Mouse (Mus musculus): Measurements from ENCODE around the gene Actr8. TPM values are rescaled to one million over a fixed set of nuclear protein-coding genes. Genes with fewer than 3 reads are reported as not detected.

Actr8 gene
- polyA plus RNA-seq, 1 experiment from 2014 or later: 56.0 TPM

DNA sequence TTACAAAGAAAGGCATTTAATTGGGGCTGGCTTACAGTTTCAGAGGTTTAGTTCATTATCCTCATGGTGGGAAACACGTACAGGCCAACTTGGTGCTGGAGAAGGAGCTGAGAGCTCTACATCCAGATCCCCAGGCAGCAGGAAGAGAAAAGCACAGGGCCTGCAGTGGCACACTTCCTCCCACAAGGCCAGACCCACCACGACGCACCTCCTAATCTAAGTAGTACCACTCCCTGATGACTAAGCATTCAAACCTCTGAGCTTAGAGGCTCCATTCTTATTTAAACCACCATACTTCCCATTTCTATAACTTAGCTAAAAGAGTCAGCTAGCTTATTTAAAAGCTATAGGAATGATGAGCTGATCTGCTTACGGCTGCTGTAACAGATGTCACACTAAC, 27.3 kb upstream of the Actr8 start:
- Histone ChIP-seq H3K4me2 (ENCODE audit: low read depth, low read length) (no peak overlapping the region), H3K4me1 (ENCODE audit: control insufficient read depth, insufficient read depth, low read length) (no peaks in the 10 kb centered on the region), H3K36me3 (ENCODE audit: control insufficient read depth, insufficient read depth, low read length) (no peaks in the 10 kb centered on the region), H3K9me3 (replicated peaks; ENCODE audit: control insufficient read depth, low read length) (no peaks in the 10 kb centered on the region), H3K9ac (ENCODE audit: low read length) (no peak overlapping the region), H3K27ac (ENCODE audit: low read length) (no peak overlapping the region), H3K27me3 (ENCODE audit: control insufficient read depth, insufficient read depth, low read length) (no peaks in the 10 kb centered on the region), H3K4me3 (replicated peaks; ENCODE audit: low read length) (no peak overlapping the region)
- 59% methylated on average over 4 of the region's 4 CpGs for WGBS
- no peak for ATAC-seq (ENCODE audit: insufficient read depth, low FRiP score)

DNA sequence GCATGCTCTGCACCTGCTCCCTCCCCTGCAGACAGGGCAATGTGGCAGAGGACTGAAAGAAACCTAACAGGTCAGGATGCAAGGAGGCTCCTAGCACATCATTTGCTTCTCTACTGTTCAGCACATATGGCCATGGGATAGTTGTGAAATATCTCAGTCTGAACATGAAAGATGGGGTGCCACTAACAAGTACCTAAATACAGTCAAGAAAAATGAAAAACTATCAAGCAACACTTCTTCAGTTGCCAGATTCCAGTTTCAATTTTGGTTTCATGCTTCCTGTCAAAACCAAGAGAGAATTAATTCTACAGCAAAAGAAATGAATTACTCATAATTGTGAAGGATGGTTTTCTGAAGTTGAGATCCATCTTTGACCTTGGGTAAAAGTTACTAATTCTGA, 20.7 kb upstream of the Actr8 start:
- no peak overlapping the region for H3K27ac ChIP-seq (ENCODE audit: low read length)
- H3K27me3 ChIP-seq (ENCODE audit: control insufficient read depth, insufficient read depth, low read length): no peaks in the 10 kb centered on the region; the same call in 1 of the 2 replicates
- ATAC-seq (ENCODE audit: insufficient read depth, low FRiP score): no peak
- no peaks in the 10 kb centered on the region for H3K9me3 ChIP-seq (replicated peaks; ENCODE audit: control insufficient read depth, low read length)
- no peaks in the 10 kb centered on the region for H3K4me1 ChIP-seq (ENCODE audit: control insufficient read depth, insufficient read depth, low read length)
- H3K9ac ChIP-seq (ENCODE audit: low read length): no peak overlapping the region
- no peak overlapping the region for H3K4me2 ChIP-seq (ENCODE audit: low read depth, low read length)
- H3K4me3 ChIP-seq (replicated peaks; ENCODE audit: low read length): no peak overlapping the region
- H3K36me3 ChIP-seq (ENCODE audit: control insufficient read depth, insufficient read depth, low read length): no peaks in the 10 kb centered on the region

DNA sequence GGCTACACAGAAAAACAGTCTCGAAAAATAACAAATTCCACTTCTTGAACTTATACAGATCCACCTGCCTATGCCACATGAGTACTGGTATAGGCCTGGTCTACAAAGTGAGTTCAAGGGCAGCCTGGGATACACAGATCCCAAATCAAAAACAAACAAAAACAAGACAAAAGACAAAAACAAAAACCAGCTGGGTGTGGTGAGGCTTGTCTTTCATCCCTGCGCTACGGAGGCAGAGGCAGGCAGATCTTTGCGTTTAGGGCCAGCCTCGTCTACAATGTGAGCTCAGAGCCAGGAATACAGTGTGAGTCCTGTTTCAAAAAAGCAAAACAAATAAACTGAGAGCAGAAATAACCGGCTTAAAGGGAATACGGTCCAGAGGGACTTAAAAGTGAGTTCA, 10.5 kb upstream of the Actr8 start:
- H3K4me3 ChIP-seq (replicated peaks; ENCODE audit: low read length): peak overlapping the region; percentile 92
- H3K36me3 ChIP-seq (ENCODE audit: control insufficient read depth, insufficient read depth, low read length): 0 out of 2 replicates have a peak, but pooled peaks cover 4% of the 10 kb centered on the region
- no peak for ATAC-seq (ENCODE audit: insufficient read depth, low FRiP score)
- peaks cover 9% of the 10 kb centered on the region for H3K4me1 ChIP-seq (ENCODE audit: control insufficient read depth, insufficient read depth, low read length)
- H3K27me3 ChIP-seq (ENCODE audit: control insufficient read depth, insufficient read depth, low read length): no peaks in the 10 kb centered on the region
- no peaks in the 10 kb centered on the region for H3K9me3 ChIP-seq (replicated peaks; ENCODE audit: control insufficient read depth, low read length)
- H3K4me2 ChIP-seq (ENCODE audit: low read depth, low read length): peak overlapping the region; percentile 72
- WGBS: 59% methylated on average over 7 of the region's 7 CpGs
- peak overlapping the region; percentile 66 for H3K9ac ChIP-seq (ENCODE audit: low read length)
- peak overlapping the region; percentile 58; the same call in 1 of the 2 replicates for H3K27ac ChIP-seq (ENCODE audit: low read length)

DNA sequence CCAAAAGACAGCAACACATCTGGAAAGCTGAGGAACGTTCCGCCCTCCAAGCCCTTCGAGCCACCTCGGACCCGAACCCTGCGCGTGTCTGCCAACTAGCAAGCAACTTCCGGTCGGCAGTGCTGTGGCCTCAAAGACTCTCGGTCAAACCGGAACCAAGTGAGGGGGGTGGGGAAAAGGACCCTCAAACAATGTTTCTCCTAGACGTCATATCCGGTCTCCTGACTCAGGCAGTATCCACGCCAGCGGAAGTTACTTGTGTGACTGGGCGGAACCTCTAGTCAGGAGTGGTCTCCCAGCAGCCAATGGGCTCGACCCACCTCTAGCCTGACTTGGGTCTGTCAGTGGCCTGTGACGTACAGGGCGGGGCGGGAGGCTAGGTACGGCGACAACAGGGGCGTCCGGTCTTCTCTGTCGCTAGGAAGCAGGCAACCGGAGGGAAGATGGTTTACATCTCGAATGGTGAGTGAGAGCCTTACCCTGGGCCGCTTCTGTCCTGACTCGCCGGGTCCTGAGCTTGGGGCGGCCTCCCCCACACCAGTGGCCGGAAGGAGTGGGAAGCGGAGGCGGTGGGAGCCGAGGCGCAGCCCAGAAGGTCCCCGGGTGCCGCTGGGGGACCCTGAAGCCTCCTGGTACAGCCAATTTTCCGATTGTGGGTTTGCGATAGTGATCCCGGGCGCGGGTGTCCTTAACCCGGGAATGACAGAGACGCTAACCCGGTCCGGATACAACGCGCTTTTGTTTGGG, 9.9 kb upstream of the Actr8 start, which contains the start of gene Selenok:
Gene Selenok, plus strand, starts transcription at position 234 of the 747 bp plus-strand sequence.
- ATAC-seq (ENCODE audit: insufficient read depth, low FRiP score): peak; percentile 100
- peak within 1 kb of the TSS; percentile 72 for H3K4me2 ChIP-seq (ENCODE audit: low read depth, low read length)
- H3K27me3 ChIP-seq (ENCODE audit: control insufficient read depth, insufficient read depth, low read length): no peaks in the 10 kb centered on the region
- H3K9me3 ChIP-seq (replicated peaks; ENCODE audit: control insufficient read depth, low read length): no peaks in the 10 kb centered on the region
- H3K4me3 ChIP-seq (replicated peaks; ENCODE audit: low read length): peak within 1 kb of the TSS; percentile 92
- peak within 1 kb of the TSS; percentile 80 for H3K27ac ChIP-seq (ENCODE audit: low read length)
- H3K36me3 ChIP-seq (ENCODE audit: control insufficient read depth, insufficient read depth, low read length): 0 out of 2 replicates have a peak, but pooled peaks cover 6% of the 10 kb centered on the region
- H3K9ac ChIP-seq (ENCODE audit: low read length): peak within 1 kb of the TSS; percentile 97
- under 1% methylated on average over 49 of the region's 49 CpGs for WGBS
- peaks cover 9% of the 10 kb centered on the region for H3K4me1 ChIP-seq (ENCODE audit: control insufficient read depth, insufficient read depth, low read length)

DNA sequence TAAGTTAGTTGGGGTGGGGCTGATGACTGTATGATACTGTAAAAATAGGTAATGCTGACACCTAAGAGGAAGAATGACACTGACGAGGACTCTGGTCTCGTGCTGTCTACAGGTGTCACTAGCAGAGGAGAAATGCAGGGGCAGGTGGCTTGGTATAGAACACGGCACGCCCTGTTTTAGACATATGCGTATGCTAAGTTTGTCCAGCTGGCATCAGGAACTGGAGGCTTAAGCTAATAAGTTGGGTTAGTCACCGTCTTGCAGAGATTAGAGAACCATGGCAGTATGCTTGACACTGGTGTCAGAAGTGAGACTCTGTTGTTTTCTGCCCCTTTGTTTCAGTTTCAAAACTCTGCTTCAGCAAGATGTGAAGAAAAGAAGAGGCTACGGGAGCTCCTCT, 6.7 kb upstream of the Actr8 start:
- WGBS: 86% methylated on average over 7 of the region's 7 CpGs
- ATAC-seq (ENCODE audit: insufficient read depth, low FRiP score): no peak
- H3K9me3 ChIP-seq (replicated peaks; ENCODE audit: control insufficient read depth, low read length): no peaks in the 10 kb centered on the region
- no peaks in the 10 kb centered on the region for H3K27me3 ChIP-seq (ENCODE audit: control insufficient read depth, insufficient read depth, low read length)
- no peak overlapping the region for H3K4me3 ChIP-seq (replicated peaks; ENCODE audit: low read length)
- H3K36me3 ChIP-seq (ENCODE audit: control insufficient read depth, insufficient read depth, low read length): 0 out of 2 replicates have a peak, but pooled peaks cover 12% of the 10 kb centered on the region
- H3K4me1 ChIP-seq (ENCODE audit: control insufficient read depth, insufficient read depth, low read length): peaks cover 9% of the 10 kb centered on the region
- H3K9ac ChIP-seq (ENCODE audit: low read length): no peak overlapping the region
- H3K27ac ChIP-seq (ENCODE audit: low read length): no peak overlapping the region
- no peak overlapping the region for H3K4me2 ChIP-seq (ENCODE audit: low read depth, low read length)

DNA sequence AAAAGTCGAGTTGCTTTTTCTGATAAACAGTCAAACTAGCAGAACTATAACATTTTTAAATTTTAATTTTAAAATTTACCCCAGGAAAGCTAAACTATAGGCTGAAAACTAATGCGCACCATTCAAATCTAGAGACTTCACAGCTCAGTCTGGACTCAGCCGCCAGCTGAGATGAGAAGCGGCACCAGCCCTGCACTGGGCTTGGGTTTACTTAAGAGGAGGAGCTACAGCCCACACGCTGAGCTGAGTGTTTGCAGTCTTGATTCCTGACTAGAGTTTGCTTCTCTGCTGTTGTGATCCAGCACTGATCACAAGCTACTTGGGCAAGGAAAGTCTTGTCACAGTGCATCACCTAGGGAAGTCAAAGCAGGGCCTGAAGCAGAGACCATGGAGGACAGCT, 6.1 kb upstream of the Actr8 start:
- Histone ChIP-seq H3K27me3 (ENCODE audit: control insufficient read depth, insufficient read depth, low read length) (no peaks in the 10 kb centered on the region), H3K27ac (ENCODE audit: low read length) (no peak overlapping the region), H3K4me2 (ENCODE audit: low read depth, low read length) (no peak overlapping the region), H3K4me3 (replicated peaks; ENCODE audit: low read length) (no peak overlapping the region), H3K9ac (ENCODE audit: low read length) (no peak overlapping the region), H3K4me1 (ENCODE audit: control insufficient read depth, insufficient read depth, low read length) (peaks cover 9% of the 10 kb centered on the region), H3K9me3 (replicated peaks; ENCODE audit: control insufficient read depth, low read length) (no peaks in the 10 kb centered on the region), H3K36me3 (ENCODE audit: control insufficient read depth, insufficient read depth, low read length) (0 out of 2 replicates have a peak, but pooled peaks cover 12% of the 10 kb centered on the region)
- no peak for ATAC-seq (ENCODE audit: insufficient read depth, low FRiP score)
- 73% methylated on average over 5 of the region's 5 CpGs for WGBS

DNA sequence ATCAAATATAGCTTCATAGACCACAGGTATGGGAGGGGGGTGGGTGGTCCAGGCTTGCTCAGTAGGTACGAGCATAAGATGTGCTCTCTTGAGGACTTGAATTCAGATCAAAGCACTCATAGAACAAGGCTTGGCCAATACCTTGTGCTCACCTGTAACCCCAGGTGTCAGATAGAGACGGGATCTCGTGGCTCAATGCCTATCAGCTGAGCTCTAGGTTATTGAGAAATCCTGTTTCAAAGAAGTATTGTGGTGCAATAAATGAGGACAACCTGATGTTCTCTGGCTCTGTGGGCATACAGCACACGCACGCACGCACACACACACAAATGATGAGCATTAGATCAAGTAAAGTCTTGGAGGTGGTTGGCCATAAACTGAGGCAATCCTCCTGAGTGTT, 1.2 kb upstream of the Actr8 start:
- Histone ChIP-seq H3K27me3 (ENCODE audit: control insufficient read depth, insufficient read depth, low read length) (no peaks in the 10 kb centered on the region), H3K4me1 (ENCODE audit: control insufficient read depth, insufficient read depth, low read length) (peaks cover 9% of the 10 kb centered on the region; the same call in 1 of the 2 replicates), H3K9ac (ENCODE audit: low read length) (no peak overlapping the region), H3K36me3 (ENCODE audit: control insufficient read depth, insufficient read depth, low read length) (peaks cover 28% of the 10 kb centered on the region), H3K27ac (ENCODE audit: low read length) (no peak overlapping the region), H3K9me3 (replicated peaks; ENCODE audit: control insufficient read depth, low read length) (no peaks in the 10 kb centered on the region), H3K4me2 (ENCODE audit: low read depth, low read length) (no peak overlapping the region), H3K4me3 (replicated peaks; ENCODE audit: low read length) (no peak overlapping the region)
- WGBS: 93% methylated on average over 6 of the region's 6 CpGs
- ATAC-seq (ENCODE audit: insufficient read depth, low FRiP score): no peak

DNA sequence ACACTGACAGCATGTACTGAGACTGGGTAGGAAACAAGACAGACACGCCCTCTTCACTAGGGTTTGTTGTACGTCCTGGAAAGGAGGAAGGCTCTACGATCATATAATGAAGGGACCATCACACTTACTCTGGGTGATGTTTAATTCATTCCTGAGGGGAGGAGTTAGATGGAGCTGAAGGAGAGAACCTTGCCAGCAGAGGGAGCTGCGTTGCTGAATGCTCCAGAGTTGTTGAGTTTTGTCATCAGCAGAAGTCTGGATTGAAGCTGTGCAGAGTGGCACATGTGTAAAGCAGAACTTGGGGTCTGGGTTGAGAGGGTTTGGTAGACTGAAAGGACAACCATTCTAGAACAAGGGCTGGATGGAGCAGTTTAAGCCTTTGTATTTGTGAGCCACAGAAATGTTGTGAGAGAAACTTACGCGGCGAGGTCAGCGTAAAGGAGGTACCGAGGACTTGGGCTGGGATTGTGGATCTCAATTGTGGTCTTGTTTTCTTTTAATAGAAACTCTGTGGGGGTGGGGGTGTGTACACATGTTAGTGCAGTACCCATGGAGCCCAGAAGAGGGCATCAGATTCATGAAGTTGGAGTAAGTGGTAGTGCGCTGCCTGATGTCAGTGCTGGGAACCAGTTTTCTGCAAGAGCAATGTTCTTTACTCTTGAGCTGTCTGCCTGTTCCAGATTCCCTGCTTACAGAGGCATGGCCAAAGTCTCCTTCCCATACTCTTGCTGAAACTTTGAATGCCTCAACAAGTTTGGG, 2.5 kb downstream of the Actr8 start:
- 94% methylated on average over 10 of the region's 10 CpGs for WGBS
- H3K36me3 ChIP-seq (ENCODE audit: control insufficient read depth, insufficient read depth, low read length): peaks cover 51% of the 10 kb centered on the region

DNA sequence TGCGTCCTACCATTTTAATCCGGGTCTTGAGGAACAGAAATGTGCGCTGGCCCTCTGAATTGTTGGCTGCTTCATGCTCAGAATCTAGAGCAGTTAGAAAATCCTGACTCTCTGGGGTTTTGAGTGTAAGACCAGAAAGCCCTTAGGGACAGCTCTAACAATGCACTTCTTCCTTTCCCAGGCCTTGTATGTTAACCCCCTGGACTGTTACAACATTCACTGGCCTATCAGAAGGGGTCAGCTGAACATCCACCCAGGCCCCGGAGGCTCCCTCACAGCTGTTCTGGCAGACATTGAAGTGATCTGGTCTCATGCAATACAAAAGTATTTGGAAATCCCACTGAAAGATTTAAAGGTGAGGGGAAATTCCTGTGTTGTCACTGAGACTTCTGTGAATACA, 8.0 kb downstream of the Actr8 start:
- H3K4me2 ChIP-seq (ENCODE audit: low read depth, low read length): no peak overlapping the region
- H3K27ac ChIP-seq (ENCODE audit: low read length): no peak overlapping the region
- H3K9me3 ChIP-seq (replicated peaks; ENCODE audit: control insufficient read depth, low read length): no peaks in the 10 kb centered on the region
- no peaks in the 10 kb centered on the region for H3K27me3 ChIP-seq (ENCODE audit: control insufficient read depth, insufficient read depth, low read length)
- peaks cover 64% of the 10 kb centered on the region for H3K36me3 ChIP-seq (ENCODE audit: control insufficient read depth, insufficient read depth, low read length)
- no peak for ATAC-seq (ENCODE audit: insufficient read depth, low FRiP score)
- no peaks in the 10 kb centered on the region for H3K4me1 ChIP-seq (ENCODE audit: control insufficient read depth, insufficient read depth, low read length)
- no peak overlapping the region for H3K9ac ChIP-seq (ENCODE audit: low read length)
- no peak overlapping the region for H3K4me3 ChIP-seq (replicated peaks; ENCODE audit: low read length)
- WGBS: 94% methylated on average over 4 of the region's 4 CpGs

More for the DNA sequence above, 2.5 kb downstream of the Actr8 start:
- Histone ChIP-seq H3K4me3 (replicated peaks; ENCODE audit: low read length) (no peak overlapping the region), H3K27me3 (ENCODE audit: control insufficient read depth, insufficient read depth, low read length) (no peaks in the 10 kb centered on the region), H3K4me2 (ENCODE audit: low read depth, low read length) (no peak overlapping the region), H3K9ac (ENCODE audit: low read length) (no peak overlapping the region), H3K4me1 (ENCODE audit: control insufficient read depth, insufficient read depth, low read length) (peaks cover 9% of the 10 kb centered on the region; the same call in 1 of the 2 replicates), H3K9me3 (replicated peaks; ENCODE audit: control insufficient read depth, low read length) (no peaks in the 10 kb centered on the region), H3K27ac (ENCODE audit: low read length) (no peak overlapping the region)
- ATAC-seq (ENCODE audit: insufficient read depth, low FRiP score): no peak

Measured in stomach, embryonic 16.5 days (tissue).